Mouse (Mus musculus): ENCODE measurements around the gene Gm49383.
"Not testable (repeated sequence)": the region's sequence is repeated elsewhere in the genome, so short reads cannot be mapped to it uniquely, and the experiment has no call there.

Gene Gm49383

GRCm38 (mm10) chr12:69164904-69165303 is 32.0 kb downstream of the Gm49383 start:
- no peak for DNase-seq (ENCODE audit: low spot score)

GRCm38 (mm10) chr12:69163586-69163985 is 33.3 kb downstream of the Gm49383 start:
- DNase-seq (ENCODE audit: low spot score), result not testable (repeated sequence)

- not testable (repeated sequence) for DNase-seq (ENCODE audit: low spot score)
These were observed 36.2 kb downstream of the Gm49383 start for GRCm38 (mm10) chr12:69160677-69161076.

GRCm38 (mm10) chr12:69159578-69159940 is 37.3 kb downstream of the Gm49383 start:
- no peak for DNase-seq (ENCODE audit: low spot score)

- DNase-seq (ENCODE audit: low spot score), result peak; percentile 96
These were observed 37.9 kb downstream of the Gm49383 start, which contains the start of gene Rps29 for GRCm38 (mm10) chr12:69158765-69159577. Gene Rps29 (minus strand): TSS chr12:69159186.

GRCm38 (mm10) chr12:69158366-69158764 is 38.5 kb downstream of the Gm49383 start:
- no peak for DNase-seq (ENCODE audit: low spot score)

GRCm38 (mm10) chr12:69157107-69157506 is 39.8 kb downstream of the Gm49383 start:
- no peak for DNase-seq (ENCODE audit: low spot score)

GRCm38 (mm10) chr12:69156436-69156835 is 40.5 kb downstream of the Gm49383 start:
- no peak for DNase-seq (ENCODE audit: low spot score)

GRCm38 (mm10) chr12:69155923-69156322 is 41.0 kb downstream of the Gm49383 start:
- DNase-seq (ENCODE audit: low spot score), result no peak

GRCm38 (mm10) chr12:69150049-69150448 is 46.9 kb downstream of the Gm49383 start:
- DNase-seq (ENCODE audit: low spot score), result no peak

GRCm38 (mm10) chr12:69147166-69147735 is 49.7 kb downstream of the Gm49383 start:
- DNase-seq (ENCODE audit: low spot score), result no peak

- no peak for DNase-seq (ENCODE audit: low spot score)
These were observed 53.4 kb downstream of the Gm49383 start for GRCm38 (mm10) chr12:69143460-69143859.

GRCm38 (mm10) chr12:69139841-69140240 is 57.1 kb downstream of the Gm49383 start:
- no peak for DNase-seq (ENCODE audit: low spot score)

- no peak for DNase-seq (ENCODE audit: low spot score)
These were observed 57.7 kb downstream of the Gm49383 start for GRCm38 (mm10) chr12:69139201-69139600.

Measured in ovary, postnatal 36 days (tissue).